Mouse (Mus musculus): ENCODE measurements at regions not wholly inside any gene's neighbourhood (a gene's known extent, or its start where the extent isn't known, plus 50 kb on each side); places are given as distances from the start of the nearest gene placed in this dataset.

GRCm38 (mm10) chr13:25882818-25883217 lies 612.5 kb upstream of the Nrsn1 start:
- no peak for DNase-seq (ENCODE audit: low read depth)

GRCm38 (mm10) chr13:25868923-25869322 lies 598.6 kb upstream of the Nrsn1 start:
- no peak for DNase-seq (ENCODE audit: low read depth)

- no peak for DNase-seq (ENCODE audit: low read depth)
Measured at GRCm38 (mm10) chr13:25858207-25858606, 587.9 kb upstream of the Nrsn1 start.

GRCm38 (mm10) chr13:25857569-25857968 lies 587.3 kb upstream of the Nrsn1 start:
- DNase-seq (ENCODE audit: low read depth) = no peak

- DNase-seq (ENCODE audit: low read depth) = no peak
Measured at GRCm38 (mm10) chr13:25857096-25857495, 586.8 kb upstream of the Nrsn1 start.

GRCm38 (mm10) chr13:25856549-25856948 lies 586.2 kb upstream of the Nrsn1 start:
- no peak for DNase-seq (ENCODE audit: low read depth)

GRCm38 (mm10) chr13:25848156-25848555 lies 577.9 kb upstream of the Nrsn1 start:
- no peak for DNase-seq (ENCODE audit: low read depth)

- no peak for DNase-seq (ENCODE audit: low read depth)
Measured at GRCm38 (mm10) chr13:25838237-25838636, 567.9 kb upstream of the Nrsn1 start.

- DNase-seq (ENCODE audit: low read depth) = no peak
Measured at GRCm38 (mm10) chr13:25829146-25829924, 559.0 kb upstream of the Nrsn1 start.

GRCm38 (mm10) chr13:25808564-25809253 lies 538.4 kb upstream of the Nrsn1 start:
- DNase-seq (ENCODE audit: low read depth) = no peak

GRCm38 (mm10) chr13:25793216-25793803 lies 523.0 kb upstream of the Nrsn1 start:
- DNase-seq (ENCODE audit: low read depth) = no peak

- no peak for DNase-seq (ENCODE audit: low read depth)
Measured at GRCm38 (mm10) chr13:25781161-25781560, 510.9 kb upstream of the Nrsn1 start.

- DNase-seq (ENCODE audit: low read depth) = no peak
Measured at GRCm38 (mm10) chr13:25777706-25778105, 507.4 kb upstream of the Nrsn1 start.

GRCm38 (mm10) chr13:25774586-25775182 lies 504.4 kb upstream of the Nrsn1 start:
- no peak for DNase-seq (ENCODE audit: low read depth)

- DNase-seq (ENCODE audit: low read depth) = no peak
Measured at GRCm38 (mm10) chr13:25754515-25755105, 484.3 kb upstream of the Nrsn1 start.

GRCm38 (mm10) chr13:25751409-25751777 lies 481.1 kb upstream of the Nrsn1 start:
- DNase-seq (ENCODE audit: low read depth) = no peak

- DNase-seq (ENCODE audit: low read depth) = no peak
Measured at GRCm38 (mm10) chr13:25750460-25751408, 480.4 kb upstream of the Nrsn1 start.

GRCm38 (mm10) chr13:25738601-25739000 lies 468.3 kb upstream of the Nrsn1 start:
- DNase-seq (ENCODE audit: low read depth) = no peak

GRCm38 (mm10) chr13:25729327-25729892 lies 459.1 kb upstream of the Nrsn1 start:
- no peak for DNase-seq (ENCODE audit: low read depth)

- no peak for DNase-seq (ENCODE audit: low read depth)
Measured at GRCm38 (mm10) chr13:25727504-25728095, 457.3 kb upstream of the Nrsn1 start.

All from naive thymus-derived CD4-positive, alpha-beta T cell, adult 2 months (primary cell).